Mouse (Mus musculus): ENCODE data around the gene Slc22a28.
"Not testable (repeated sequence)": the region's sequence is repeated elsewhere in the genome, so short reads cannot be mapped to it uniquely, and the experiment has no call there.

Gene Slc22a28

GRCm38 (mm10) chr19:8131881-8132280 lies at the start of gene Slc22a28:
Slc22a28 (minus strand) TSS chr19:8131982.
- DNase-seq (ENCODE audit: low read depth, low spot score): not testable (repeated sequence)

GRCm38 (mm10) chr19:8148787-8149523 lies 17.2 kb upstream of the Slc22a28 start:
- DNase-seq (ENCODE audit: low read depth, low spot score): no peak

- not testable (repeated sequence) for DNase-seq (ENCODE audit: low read depth, low spot score)
These were observed 10.9 kb upstream of the Slc22a28 start for GRCm38 (mm10) chr19:8142716-8143115.

- DNase-seq (ENCODE audit: low read depth, low spot score): not testable (repeated sequence)
These were observed 2.5 kb upstream of the Slc22a28 start for GRCm38 (mm10) chr19:8134127-8134841.

- peak; percentile 49 for DNase-seq (ENCODE audit: low read depth, low spot score)
These were observed 111.9 kb downstream of the Slc22a28 start for GRCm38 (mm10) chr19:8019904-8020349.

- peak; percentile 61 for DNase-seq (ENCODE audit: low read depth, low spot score)
These were observed 112.4 kb downstream of the Slc22a28 start for GRCm38 (mm10) chr19:8019329-8019851.

- DNase-seq (ENCODE audit: low read depth, low spot score): not testable (repeated sequence)
These were observed 113.2 kb downstream of the Slc22a28 start for GRCm38 (mm10) chr19:8018535-8018934.

All from CD4-positive, CD25-positive, alpha-beta regulatory T cell, adult 2 months (primary cell).